Mouse (Mus musculus) intestine, embryonic 16.5 days (tissue): ENCODE results near the gene Tecr. TPM values are rescaled to one million over a fixed set of nuclear protein-coding genes. Genes with fewer than 3 reads are reported as not detected.
"Not testable (repeated sequence)": the region's sequence is repeated elsewhere in the genome, so short reads cannot be mapped to it uniquely, and the experiment has no call there.

Experiments
- ATAC-seq: fragments of 200-750 bp; cut with Nextera tagmentation; 2 replicates; pipeline ENCODE4 v1.8.0; 2017; ENCODE audit warnings: moderate TSS enrichment, moderate library complexity
- H3K27ac ChIP-seq: fragments of 300-500 bp; sonication (generic); 2 replicates; pipeline ENCODE4 v1.5.1; 2014; ENCODE audit warnings: mild to moderate bottlenecking, low read length
- H3K27me3 ChIP-seq: fragments of 300-500 bp; sonication (generic); replicated peaks from 2 replicates; pipeline ENCODE4 v1.6.1; 2014; ENCODE audit warnings: low read length, control low read depth, mixed read lengths; ENCODE audit not compliant: control insufficient read depth, insufficient read depth
- H3K36me3 ChIP-seq: fragments of 300-500 bp; sonication (generic); 2 replicates; pipeline ENCODE4 v1.6.1; 2014; ENCODE audit warnings: low read length, control low read depth; ENCODE audit not compliant: control insufficient read depth, insufficient read depth
- H3K4me1 ChIP-seq: fragments of 300-500 bp; sonication (generic); 2 replicates; pipeline ENCODE4 v1.6.1; 2014; ENCODE audit warnings: low read length, control low read depth, mixed read lengths; ENCODE audit not compliant: control insufficient read depth, insufficient read depth
- H3K4me2 ChIP-seq: fragments of 300-500 bp; sonication (generic); 2 replicates; pipeline ENCODE4 v1.6.1; 2014; ENCODE audit warnings: low read depth, low read length, control low read depth
- H3K4me3 ChIP-seq: fragments of 300-500 bp; sonication (generic); 2 replicates; pipeline ENCODE4 v1.5.1; 2014; ENCODE audit warnings: mild to moderate bottlenecking, low read length
- H3K9ac ChIP-seq: fragments of 300-500 bp; sonication (generic); 2 replicates; pipeline ENCODE4 v1.6.1; 2014; ENCODE audit warnings: low read depth, low read length
- H3K9me3 ChIP-seq: fragments of 300-500 bp; sonication (generic); 2 replicates; pipeline ENCODE4 v1.6.1; 2016; ENCODE audit warnings: low read length, control low read depth; ENCODE audit not compliant: control insufficient read depth
- WGBS: fragments of 180-500 bp; shearing (Covaris S2); extraction: QIAGEN DNeasy Blood & Tissue Kit; methylation state at CpG from one replicate; pipeline ENCODE4 v1.1.7; 2014; 5-methylcytosine and 5-hydroxymethylcytosine counted together
- polyA plus RNA-seq: library from polyadenylated mRNA; unstranded; fragments of >200 nt; fragmentation: Nextera tagmentation; extraction: Ambion mirVana; gene quantifications from 2 replicates; pipeline ENCODE4 v1.2.1, GENCODE M21; 2015

Tecr gene
- polyA plus RNA-seq, 1 experiment from 2014 or later, result 691 TPM

DNA sequence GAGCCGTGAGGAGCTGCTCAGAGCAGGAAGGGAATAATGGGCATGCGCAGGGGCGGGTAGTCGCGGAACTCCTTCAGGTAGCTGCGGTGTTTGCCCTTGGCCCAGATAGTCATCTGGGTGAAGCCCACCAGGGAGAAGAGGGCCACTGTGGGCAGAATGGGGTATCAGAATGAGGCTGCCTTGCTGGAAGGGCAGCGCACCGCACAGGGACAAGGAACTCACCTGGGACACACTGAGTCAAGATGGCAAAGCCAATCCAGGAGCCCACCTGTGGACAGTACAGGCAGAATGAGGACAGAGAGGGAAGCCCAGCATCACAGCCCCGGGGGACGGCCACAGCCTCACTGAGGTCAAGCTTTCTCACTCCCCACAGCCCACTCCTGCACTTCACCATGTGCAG lies 36.0 kb downstream of the Tecr start:
- Histone ChIP-seq H3K4me3 (no peak overlapping the region), H3K9ac (no peak overlapping the region), H3K9me3 (no peaks in the 10 kb centered on the region), H3K27ac (no peak overlapping the region), H3K4me1 (peaks cover 27% of the 10 kb centered on the region), H3K4me2 (no peak overlapping the region), H3K36me3 (peaks cover 18% of the 10 kb centered on the region), H3K27me3 (no peaks in the 10 kb centered on the region)
- ATAC-seq, result no peak
- WGBS, result 94% methylated on average over 10 of the region's 10 CpGs

- not testable (repeated sequence) for H3K4me3 ChIP-seq, H3K9ac ChIP-seq, H3K27me3 ChIP-seq, ATAC-seq, H3K9me3 ChIP-seq, H3K27ac ChIP-seq, H3K4me2 ChIP-seq
- 90% methylated on average over 5 of the region's 7 CpGs for WGBS
- peaks cover 18% of the 10 kb centered on the region for H3K4me1 ChIP-seq
- peaks cover 18% of the 10 kb centered on the region for H3K36me3 ChIP-seq
Measured at GRCm38 (mm10) chr8:83571001-83571340, 36.8 kb downstream of the Tecr start.

DNA sequence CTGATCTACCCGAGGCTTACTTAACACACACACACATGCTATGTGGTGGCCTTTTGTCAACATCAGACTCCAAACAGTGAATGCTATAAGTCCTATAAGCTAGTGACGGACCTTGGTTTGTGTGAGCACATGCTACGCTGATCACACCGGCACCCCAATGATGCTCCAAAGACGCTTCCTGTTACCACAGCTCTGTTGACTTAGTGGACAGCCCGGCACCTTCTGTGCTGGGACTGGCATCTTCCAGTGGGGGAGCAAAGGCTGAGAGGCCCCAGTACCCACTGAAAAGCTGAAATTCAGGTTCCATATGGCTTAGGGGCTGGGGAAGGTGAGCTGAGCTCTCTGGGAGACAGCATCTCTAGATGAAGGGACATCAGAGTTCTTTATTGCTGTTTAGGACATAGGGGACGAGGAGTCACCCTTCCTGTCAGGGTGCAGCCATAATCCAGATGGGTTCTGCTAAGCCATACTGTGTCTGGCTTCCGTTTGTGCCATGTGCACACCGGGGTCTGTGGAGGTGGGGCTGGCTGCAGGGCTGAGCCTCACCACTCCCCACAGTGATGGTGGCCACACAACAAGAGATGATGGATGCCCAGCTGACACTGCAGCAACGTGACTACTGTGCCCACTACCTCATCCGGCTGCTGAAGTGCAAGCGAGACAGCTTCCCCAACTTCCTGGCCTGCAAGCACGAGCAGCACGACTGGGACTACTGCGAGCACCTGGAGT lies 37.3 kb downstream of the Tecr start:
- peaks cover 13% of the 10 kb centered on the region for H3K4me1 ChIP-seq
- H3K27me3 ChIP-seq, result no peaks in the 10 kb centered on the region
- H3K9ac ChIP-seq, result no peak overlapping the region
- WGBS, result 80% methylated on average over 15 of the region's 15 CpGs
- no peaks in the 10 kb centered on the region for H3K9me3 ChIP-seq
- no peak for ATAC-seq
- H3K27ac ChIP-seq, result no peak overlapping the region
- H3K36me3 ChIP-seq, result peaks cover 18% of the 10 kb centered on the region
- H3K4me2 ChIP-seq, result no peak overlapping the region
- no peak overlapping the region for H3K4me3 ChIP-seq

GRCm38 (mm10) chr8:83569165-83569564 lies 38.6 kb downstream of the Tecr start:
- WGBS, result 71% methylated on average over 4 of the region's 4 CpGs
- Histone ChIP-seq H3K9ac (peak overlapping the region; percentile 24; the same call in 1 of the 2 replicates), H3K27ac (no peak overlapping the region), H3K4me3 (no peak overlapping the region), H3K9me3 (no peaks in the 10 kb centered on the region), H3K36me3 (peaks cover 18% of the 10 kb centered on the region), H3K4me2 (no peak overlapping the region), H3K27me3 (no peaks in the 10 kb centered on the region), H3K4me1 (peaks cover 10% of the 10 kb centered on the region)
- no peak for ATAC-seq

GRCm38 (mm10) chr8:83568755-83569154 lies 39.0 kb downstream of the Tecr start:
- peak overlapping the region; percentile 24; the same call in 1 of the 2 replicates for H3K9ac ChIP-seq
- WGBS, result 69% methylated on average over 5 of the region's 5 CpGs
- no peak overlapping the region for H3K4me3 ChIP-seq
- no peaks in the 10 kb centered on the region for H3K27me3 ChIP-seq
- no peak overlapping the region for H3K27ac ChIP-seq
- peaks cover 10% of the 10 kb centered on the region for H3K4me1 ChIP-seq
- no peak overlapping the region for H3K4me2 ChIP-seq
- no peaks in the 10 kb centered on the region for H3K9me3 ChIP-seq
- H3K36me3 ChIP-seq, result peaks cover 15% of the 10 kb centered on the region
- ATAC-seq, result no peak

DNA sequence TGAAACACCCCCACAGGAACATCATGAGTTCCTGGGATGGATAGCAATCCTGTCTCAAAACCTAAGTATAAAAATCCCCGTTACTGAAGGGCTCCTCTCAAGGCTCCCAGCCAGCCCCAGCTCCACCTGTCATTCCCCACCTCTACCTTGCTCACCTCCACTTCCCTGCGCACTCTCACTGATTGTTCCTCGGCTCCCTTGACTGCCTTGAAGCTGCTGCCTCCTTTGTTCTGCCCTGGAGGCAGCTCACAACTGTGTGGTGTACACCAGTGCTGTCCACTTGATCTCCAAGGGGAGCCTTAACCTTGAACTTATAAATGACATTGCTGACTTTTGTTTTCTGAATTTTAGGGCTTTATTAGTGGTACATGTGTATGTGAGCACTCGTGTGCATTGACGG lies 39.6 kb downstream of the Tecr start:
- H3K9me3 ChIP-seq, result no peaks in the 10 kb centered on the region
- no peak overlapping the region for H3K4me3 ChIP-seq
- H3K4me1 ChIP-seq, result peaks cover 10% of the 10 kb centered on the region
- no peak overlapping the region for H3K27ac ChIP-seq
- WGBS, result 61% methylated on average over 5 of the region's 5 CpGs
- peak overlapping the region; percentile 90; the same call in 1 of the 2 replicates for H3K9ac ChIP-seq
- no peaks in the 10 kb centered on the region for H3K27me3 ChIP-seq
- peak overlapping the region; percentile 74; the same call in 1 of the 2 replicates for H3K4me2 ChIP-seq
- ATAC-seq, result no peak
- H3K36me3 ChIP-seq, result peaks cover 10% of the 10 kb centered on the region

GRCm38 (mm10) chr8:83567668-83568067 lies 40.1 kb downstream of the Tecr start:
- no peak overlapping the region for H3K27ac ChIP-seq
- H3K9ac ChIP-seq, result peak overlapping the region; percentile 90; the same call in 1 of the 2 replicates
- H3K4me1 ChIP-seq, result peaks cover 10% of the 10 kb centered on the region
- peaks cover 10% of the 10 kb centered on the region for H3K36me3 ChIP-seq
- H3K9me3 ChIP-seq, result no peaks in the 10 kb centered on the region
- H3K4me2 ChIP-seq, result peak overlapping the region; percentile 74
- H3K27me3 ChIP-seq, result no peaks in the 10 kb centered on the region
- peak overlapping the region; percentile 82 for H3K4me3 ChIP-seq
- WGBS, result 54% methylated on average over 3 of the region's 3 CpGs
- ATAC-seq, result no peak

GRCm38 (mm10) chr8:83566469-83567395 lies 41.0 kb downstream of the Tecr start, which contains the start of gene Ndufb7:
Gene Ndufb7, plus strand, starts transcription at chr8:83566671.
- under 1% methylated on average over 48 of the region's 48 CpGs for WGBS
- peaks cover 6% of the 10 kb centered on the region for H3K36me3 ChIP-seq
- peak within 1 kb of the TSS; percentile 90 for H3K9ac ChIP-seq
- H3K9me3 ChIP-seq, result no peaks in the 10 kb centered on the region
- no peaks in the 10 kb centered on the region for H3K27me3 ChIP-seq
- H3K27ac ChIP-seq, result peak within 1 kb of the TSS; percentile 66
- H3K4me3 ChIP-seq, result peak within 1 kb of the TSS; percentile 82
- peak within 1 kb of the TSS; percentile 74 for H3K4me2 ChIP-seq
- H3K4me1 ChIP-seq, result peaks cover 10% of the 10 kb centered on the region
- ATAC-seq, result peak; percentile 90

DNA sequence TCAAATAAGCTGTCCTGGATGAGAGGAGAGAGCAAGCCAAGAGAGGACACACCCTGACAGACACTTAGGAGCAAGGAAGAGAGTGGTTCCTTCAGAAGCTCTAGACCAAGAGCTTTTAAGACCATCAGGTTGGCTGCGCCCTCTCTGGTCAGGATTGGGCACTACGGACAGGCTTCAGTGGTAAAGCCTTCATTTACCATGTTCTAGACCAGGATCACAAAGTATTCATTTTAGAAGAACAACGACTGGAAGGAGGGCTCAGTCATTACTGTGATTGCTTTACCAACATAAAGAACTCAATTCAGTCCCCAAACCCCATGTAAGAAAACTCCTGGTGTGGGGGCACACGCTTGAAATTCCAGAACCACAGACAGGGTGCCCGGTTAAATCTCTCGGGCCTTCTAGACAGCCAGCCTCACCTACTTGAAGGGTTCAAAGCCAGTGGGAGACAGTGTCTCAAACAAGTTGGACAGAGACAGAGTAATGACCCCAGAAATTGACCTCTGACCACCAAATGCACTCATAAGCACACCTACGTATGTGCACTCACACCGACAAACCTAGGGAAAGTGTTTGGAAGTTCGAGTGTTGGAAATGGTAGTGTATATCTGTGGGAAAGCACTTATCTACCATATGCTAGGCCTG lies 41.9 kb downstream of the Tecr start:
- H3K9me3 ChIP-seq, result no peaks in the 10 kb centered on the region
- no peaks in the 10 kb centered on the region for H3K36me3 ChIP-seq
- peak overlapping the region; percentile 82; the same call in 1 of the 2 replicates for H3K4me3 ChIP-seq
- H3K27ac ChIP-seq, result no peak overlapping the region
- H3K27me3 ChIP-seq, result no peaks in the 10 kb centered on the region
- WGBS, result 77% methylated on average over 9 of the region's 9 CpGs
- no peak overlapping the region for H3K9ac ChIP-seq
- H3K4me1 ChIP-seq, result peaks cover 10% of the 10 kb centered on the region
- no peak overlapping the region; the same call in 1 of the 2 replicates for H3K4me2 ChIP-seq
- ATAC-seq, result no peak
